Mouse (Mus musculus) mouse trophoblast stem cell (cell line): ENCODE results near the gene Sidt1.
"Not testable (repeated sequence)": the region's sequence is repeated elsewhere in the genome, so short reads cannot be mapped to it uniquely, and the experiment has no call there.

ENCODE experiments used
- in situ Hi-C, 2 experiments: fragments of 300-500 bp; cut with MseI, MboI; formaldehyde crosslinking; loops; 2 replicates in 1 of 2; 3 replicates in 1 of 2; pipeline ENCODE4 v1.15.1; 2025

Gene Sidt1

DNA sequence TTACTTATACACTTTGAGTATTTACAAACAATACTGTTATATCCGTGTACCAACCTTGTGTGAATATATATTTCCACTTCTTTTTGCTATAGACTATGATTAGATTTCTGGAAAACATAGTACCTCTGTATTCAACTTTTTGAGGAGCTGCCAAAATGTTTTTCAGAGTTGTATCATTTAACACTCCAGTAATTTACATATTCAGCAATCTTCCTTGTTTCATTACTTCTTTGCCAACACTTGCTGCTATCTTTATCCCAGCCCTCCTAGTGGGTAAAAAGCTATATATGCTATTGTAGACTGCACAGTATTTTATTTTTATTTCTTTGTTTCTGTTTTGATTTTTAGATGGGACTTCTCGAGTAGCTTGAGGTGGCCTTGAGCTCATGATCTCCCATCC is 29.2 kb downstream of the Sidt1 start:
- in situ Hi-C loops, result no loop called here

- in situ Hi-C loops, result no loop called here
These were observed 30.7 kb downstream of the Sidt1 start for GRCm38 (mm10) chr16:44302126-44302892.

DNA sequence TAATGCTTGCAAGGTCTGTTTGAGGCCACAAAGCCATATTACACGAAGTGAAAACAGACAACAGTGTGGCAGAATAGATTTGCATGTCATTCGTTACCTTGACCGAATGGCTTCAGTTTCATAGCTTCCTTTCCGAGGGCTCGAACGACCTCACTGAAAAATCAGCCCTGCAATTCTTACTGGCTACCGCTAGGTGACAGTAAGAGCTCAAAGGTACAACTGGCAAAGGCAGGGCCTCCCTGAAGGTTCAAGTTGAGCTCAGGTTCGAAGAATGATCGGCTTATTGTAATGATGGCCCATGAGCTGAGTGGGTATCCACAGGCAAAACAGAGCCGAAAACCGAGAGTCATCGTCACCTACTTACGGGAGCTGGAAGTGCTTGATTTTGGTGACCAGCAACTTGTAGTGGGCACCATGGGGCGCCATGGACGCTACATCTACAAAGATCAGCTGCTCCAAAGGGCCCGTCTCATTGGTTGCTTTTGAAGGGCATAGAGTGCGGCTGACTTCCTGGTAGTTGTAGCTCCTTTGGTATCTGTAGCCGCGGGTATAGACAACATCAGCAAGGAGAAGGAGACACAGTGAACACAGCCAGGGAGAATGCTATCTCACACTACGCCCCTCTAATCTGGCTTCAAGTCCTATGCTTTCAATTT is 33.4 kb downstream of the Sidt1 start:
- in situ Hi-C loops, result no loop called here

- in situ Hi-C loops, result no loop called here
These were observed 39.0 kb downstream of the Sidt1 start for GRCm38 (mm10) chr16:44293960-44294359.

DNA sequence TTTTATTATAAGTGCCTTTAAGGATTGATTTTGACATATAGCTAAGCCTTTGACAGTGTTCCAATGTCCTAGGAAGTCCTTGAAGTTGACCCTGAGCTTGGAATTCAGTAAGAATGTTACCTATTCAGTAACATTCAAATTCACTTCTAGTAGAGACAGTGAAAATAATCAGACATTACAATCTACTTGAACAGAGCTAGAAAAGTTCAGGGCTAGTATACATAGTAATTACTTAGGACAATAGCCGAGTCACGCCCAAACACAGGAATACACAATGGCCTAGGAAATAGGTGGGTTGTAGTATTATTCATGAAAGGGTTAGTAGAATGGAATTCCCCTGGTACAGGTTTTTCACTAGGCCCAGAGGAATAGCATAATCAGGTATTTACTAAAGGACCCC is 40.3 kb downstream of the Sidt1 start:
- in situ Hi-C loops, result not testable (repeated sequence)

- in situ Hi-C loops, result no loop called here
These were observed 43.9 kb downstream of the Sidt1 start for GRCm38 (mm10) chr16:44289004-44289648.

DNA sequence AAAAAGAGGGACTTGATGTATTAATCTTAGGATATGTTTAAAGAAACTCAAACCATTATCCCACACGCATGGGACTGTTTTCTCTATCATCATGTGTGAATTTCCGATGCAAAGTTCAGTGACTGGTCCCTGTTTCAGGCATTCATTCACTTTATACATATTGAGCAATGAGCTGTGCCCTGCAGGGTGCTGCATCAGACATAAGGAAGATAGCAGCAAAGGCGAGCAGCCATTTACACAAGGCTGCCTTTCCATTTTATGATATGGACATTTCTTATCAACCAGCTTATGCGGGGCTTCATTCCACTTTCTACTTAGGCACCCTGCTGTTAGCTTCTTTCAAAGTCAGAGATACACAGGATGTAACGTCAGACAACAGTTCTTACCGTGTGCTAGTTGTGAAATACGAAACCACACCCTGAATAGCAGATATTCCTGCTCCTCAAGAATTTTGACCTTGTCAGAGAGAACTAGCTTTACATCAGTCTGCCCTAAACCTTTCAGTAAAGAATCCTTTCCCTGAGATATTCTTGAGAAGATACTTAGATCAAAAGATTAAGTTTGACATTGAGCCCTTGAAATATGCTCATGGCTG is 45.5 kb downstream of the Sidt1 start:
- in situ Hi-C loops, result no loop called here

DNA sequence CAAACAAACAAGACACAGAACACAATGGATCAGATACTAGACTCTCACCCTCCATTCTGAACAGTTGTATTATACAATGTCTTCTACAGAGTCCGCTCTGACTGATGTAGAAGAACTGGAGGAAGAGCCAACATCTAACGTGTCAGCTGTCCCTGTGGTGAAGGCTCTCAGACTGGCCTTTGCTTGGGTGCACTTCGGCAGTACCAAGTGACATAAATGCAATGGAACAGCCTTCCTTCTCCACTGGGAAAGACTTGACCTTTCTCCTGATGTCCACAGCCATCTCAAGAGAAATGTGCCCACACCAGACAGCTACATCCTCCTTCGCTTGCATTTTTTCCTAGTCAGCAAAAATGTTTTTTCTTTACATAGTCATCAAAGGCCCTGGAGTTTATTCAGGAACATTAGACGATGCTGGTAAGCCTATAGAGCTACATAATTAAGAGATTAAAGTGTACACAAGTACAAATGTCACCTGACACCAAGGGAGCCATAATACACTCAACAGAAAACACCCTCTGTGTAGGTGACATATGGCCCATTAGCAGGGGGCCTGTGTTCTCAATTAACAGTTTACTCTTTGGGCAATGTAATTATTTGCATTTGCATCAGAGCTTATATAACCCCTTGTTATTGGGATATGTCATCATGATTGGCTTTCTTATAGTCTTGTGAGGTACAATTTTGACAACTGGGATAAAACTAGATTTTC is 50.2 kb downstream of the Sidt1 start:
- in situ Hi-C loops, result no loop called here

GRCm38 (mm10) chr16:44282036-44282435 is 51.0 kb downstream of the Sidt1 start:
- in situ Hi-C loops, result no loop called here

- in situ Hi-C loops, result no loop called here
These were observed 52.2 kb downstream of the Sidt1 start for GRCm38 (mm10) chr16:44280806-44281205.

- in situ Hi-C loops, result no loop called here
These were observed 55.8 kb downstream of the Sidt1 start for GRCm38 (mm10) chr16:44277212-44277611.

DNA sequence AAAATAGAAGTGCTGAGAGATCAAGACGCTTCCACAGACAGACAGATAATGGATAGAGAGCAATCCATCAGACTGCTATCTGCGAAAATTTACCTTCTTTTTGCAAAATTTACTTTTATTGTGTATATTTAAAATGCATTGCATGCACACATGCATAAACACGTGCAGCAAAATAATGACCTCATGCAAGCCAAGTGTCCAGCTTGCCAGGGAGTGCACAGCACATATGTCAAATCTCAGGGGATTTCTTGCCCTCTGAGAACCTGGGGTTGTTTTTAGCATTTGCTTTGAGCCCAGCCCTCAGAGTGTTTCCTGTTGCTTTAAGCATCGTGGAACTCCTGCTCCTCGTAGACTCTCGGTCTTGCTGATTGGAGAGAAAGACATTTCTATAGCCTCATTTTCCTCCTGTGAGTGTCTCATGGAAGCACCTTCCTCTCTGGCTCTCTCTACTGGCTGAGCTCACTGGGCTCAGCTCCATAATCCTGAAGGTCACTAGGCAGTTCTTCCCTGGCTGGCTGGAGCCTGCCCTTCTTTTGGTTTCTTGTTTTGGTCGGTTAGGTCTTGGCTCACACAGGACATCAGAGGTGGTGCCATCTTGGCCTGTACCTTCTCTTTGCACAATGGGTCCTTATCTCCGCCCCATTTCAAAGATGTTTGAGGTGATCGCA is 61.5 kb downstream of the Sidt1 start:
- in situ Hi-C loops, result no loop called here

- in situ Hi-C loops, result no loop called here
These were observed 62.4 kb downstream of the Sidt1 start for GRCm38 (mm10) chr16:44270606-44271005.

GRCm38 (mm10) chr16:44269578-44269977 is 63.4 kb downstream of the Sidt1 start:
- in situ Hi-C loops, result no loop called here

DNA sequence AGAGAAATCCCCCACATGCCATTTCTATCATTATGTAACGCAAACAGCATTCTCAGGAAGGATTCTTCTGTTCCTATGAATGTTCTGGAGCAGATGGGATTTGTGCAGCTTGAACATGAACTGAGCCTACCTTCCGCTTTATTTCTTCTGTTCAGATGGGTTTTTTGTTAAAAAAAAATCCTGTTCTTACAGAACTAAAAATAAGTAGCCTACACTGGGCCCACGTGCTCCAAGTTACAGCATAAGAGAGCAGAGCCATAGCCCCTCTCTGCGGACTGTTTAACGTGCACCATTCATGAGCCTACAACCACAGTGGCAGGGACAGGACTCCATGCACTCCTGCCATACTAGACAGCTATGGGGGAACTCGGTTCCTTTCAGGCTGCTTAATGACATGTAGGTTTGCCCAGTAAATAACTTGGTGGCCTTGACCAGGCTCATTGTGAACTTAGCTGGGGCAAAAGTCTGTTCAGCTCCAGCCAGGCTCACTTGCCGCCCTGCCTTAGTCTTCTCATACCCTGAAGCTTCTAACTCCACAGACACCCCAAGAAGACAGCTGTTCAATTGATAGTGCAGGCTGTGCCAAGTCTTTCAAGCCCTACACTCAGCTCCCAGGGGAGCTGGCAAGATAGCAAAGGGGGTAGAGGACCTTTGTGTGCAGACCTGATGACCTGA is 64.3 kb downstream of the Sidt1 start:
- in situ Hi-C loops, result no loop called here

GRCm38 (mm10) chr16:44265562-44265961 is 67.4 kb downstream of the Sidt1 start:
- in situ Hi-C loops, result no loop called here

DNA sequence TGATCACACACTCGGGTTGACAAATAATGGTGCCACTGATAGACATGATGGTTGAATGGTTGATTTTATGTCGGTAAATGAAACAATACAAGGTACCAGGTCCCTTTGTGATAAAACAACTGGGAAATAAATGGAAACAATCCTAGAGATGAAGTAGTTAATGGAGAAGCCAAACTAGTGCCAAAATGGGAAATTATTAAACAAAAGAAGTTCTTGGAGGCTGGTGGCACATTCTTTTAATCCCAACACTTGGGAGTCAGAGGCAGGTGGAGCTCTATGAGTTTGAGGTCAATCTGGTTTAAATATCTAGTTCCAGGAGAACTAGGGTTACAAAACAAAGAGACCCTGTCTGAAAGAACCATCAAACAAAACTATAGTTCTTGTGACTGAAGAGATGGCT is 68.1 kb downstream of the Sidt1 start:
- in situ Hi-C loops, result no loop called here

GRCm38 (mm10) chr16:44257476-44257875 is 75.5 kb downstream of the Sidt1 start:
- in situ Hi-C loops, result no loop called here

DNA sequence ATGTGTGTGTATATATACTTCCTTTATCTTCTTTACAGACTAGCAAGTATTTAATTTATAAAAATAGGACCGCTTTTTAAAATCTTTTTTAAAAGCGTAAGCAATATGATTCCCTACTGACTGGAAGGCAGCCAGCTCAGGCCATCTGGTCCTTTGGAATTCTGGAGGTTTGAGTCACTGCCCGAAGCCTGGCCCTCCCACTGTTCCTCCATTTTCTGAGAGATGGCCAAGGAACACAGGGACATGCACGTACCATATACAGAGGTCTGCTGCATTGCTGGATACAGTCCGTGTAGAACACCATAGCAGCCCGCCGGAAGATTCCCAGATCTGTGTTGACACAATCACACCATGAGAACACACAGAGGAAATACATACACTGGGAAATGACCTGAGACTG is 78.3 kb downstream of the Sidt1 start:
- in situ Hi-C loops, result no loop called here

DNA sequence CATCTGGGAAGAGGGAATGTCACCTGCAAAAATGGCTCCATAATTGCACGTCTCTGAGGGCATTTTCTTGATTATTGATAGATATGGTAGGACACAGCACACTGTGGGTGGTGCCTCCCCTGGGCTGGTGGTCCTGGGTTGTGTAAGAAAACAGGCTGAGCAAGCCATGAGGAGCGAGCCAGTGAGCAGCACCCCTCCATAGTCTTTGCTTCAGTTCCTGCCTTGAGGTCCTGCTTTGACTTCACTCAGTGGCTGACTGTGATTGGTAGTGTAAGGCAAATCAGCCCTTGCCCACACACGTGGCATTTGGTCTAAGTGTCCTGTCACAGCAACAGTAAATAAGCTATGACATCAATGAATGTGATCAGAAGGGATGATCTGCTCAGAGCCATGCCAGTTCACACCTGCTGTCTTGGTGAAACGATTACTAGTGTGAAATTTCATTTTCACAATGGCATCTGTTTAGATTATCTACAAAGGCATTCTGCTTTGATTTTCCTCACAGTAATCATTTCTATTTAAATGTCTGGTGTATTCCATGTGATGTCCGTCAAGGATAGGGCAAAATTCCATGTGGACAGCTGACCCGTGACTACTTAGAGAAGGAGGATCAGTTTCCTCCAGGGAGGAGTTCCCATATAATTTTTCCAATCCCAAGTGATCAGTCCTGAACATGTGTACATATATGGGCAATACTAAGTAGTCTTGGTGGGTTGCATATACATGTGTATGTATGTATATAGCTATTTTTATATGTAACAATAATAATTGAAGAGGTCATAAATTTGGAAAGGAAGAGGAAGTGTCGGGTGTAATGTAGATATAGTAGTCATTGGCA is 79.0 kb downstream of the Sidt1 start:
- in situ Hi-C loops, result no loop called here
